Mouse (Mus musculus): ENCODE measurements at regions not wholly inside any gene's neighbourhood (a gene's known extent, or its start where the extent isn't known, plus 50 kb on each side); places are given as distances from the start of the nearest gene placed in this dataset.

DNA sequence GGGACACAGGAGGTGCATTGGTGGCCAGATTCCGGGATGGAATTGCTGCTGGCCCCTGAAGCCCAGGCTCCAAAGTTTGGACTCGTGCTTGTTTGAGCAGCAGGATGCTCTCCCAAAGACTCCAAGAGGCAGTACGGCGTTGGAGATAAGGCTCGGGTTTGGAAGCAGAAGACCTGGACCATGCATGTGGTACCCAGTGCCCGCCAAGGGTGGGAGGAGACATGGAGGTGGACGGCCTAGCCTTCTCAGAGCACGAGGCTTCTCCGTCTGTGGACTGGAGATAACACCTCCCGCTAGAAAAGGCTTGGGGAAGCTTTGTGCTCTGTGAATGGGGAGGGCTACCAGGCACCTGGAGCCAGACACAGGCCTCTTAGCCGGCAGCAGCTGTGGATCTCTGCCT lies 271.7 kb downstream of the Rps6kc1 start:
- no peak for DNase-seq (ENCODE audit: low read depth, low spot score)

DNA sequence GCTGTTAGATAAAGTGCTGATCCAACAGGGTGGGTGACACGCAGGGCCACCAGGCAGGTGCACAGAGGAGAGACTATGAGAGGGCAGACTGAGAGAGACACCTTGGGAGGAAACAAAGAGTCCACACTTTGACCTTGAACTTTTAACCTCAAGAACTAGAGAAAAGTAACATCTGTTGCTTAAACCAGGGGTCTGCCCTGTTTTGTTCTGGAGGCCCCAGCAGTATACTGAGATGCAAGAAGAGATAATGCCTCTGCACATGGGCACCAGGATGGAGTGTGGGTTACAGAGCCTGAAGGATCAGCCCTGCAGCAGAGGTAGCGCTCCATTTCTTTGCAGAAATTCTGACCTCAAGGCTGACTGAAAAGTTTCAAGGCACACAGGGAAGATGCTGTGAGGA lies 276.6 kb downstream of the Rps6kc1 start:
- DNase-seq (ENCODE audit: low read depth, low spot score): no peak

DNA sequence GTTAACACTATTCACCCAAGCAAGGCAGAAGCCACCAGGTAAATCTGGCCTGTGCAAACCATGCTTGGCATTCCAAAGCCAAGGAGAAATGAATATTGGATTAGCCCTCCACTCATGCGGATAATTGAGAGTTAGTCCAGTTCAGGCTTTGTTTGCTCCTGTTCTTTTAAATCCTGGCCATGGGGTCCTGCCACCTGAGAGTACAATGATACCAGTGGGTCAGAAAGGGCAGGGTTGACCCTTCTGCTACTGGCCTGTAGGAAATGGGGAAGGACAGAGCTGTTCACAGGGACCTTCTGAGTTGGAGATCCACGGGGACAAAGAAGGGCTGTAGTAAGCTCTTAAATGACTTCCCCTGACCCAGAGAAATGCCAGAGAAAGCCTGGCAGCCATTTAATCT lies 279.9 kb downstream of the Rps6kc1 start:
- DNase-seq (ENCODE audit: low read depth, low spot score): no peak

DNA sequence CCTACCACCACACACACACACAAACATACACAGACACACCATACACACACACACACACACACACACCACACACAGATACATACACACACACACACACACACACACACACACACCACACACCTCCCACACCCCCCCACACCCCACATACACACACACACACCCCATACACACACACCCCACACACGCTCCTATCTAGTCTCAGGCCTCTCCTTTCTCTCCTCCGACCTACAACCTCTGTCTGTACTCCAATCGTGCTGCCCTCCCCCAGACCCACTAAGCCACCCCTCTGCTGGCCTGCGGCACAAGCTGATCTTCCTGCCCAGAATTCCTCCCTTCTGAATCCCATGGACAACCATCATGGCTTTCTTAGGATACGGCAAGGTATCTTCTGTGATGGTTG lies 281.4 kb downstream of the Rps6kc1 start:
- no peak for DNase-seq (ENCODE audit: low read depth, low spot score)

DNA sequence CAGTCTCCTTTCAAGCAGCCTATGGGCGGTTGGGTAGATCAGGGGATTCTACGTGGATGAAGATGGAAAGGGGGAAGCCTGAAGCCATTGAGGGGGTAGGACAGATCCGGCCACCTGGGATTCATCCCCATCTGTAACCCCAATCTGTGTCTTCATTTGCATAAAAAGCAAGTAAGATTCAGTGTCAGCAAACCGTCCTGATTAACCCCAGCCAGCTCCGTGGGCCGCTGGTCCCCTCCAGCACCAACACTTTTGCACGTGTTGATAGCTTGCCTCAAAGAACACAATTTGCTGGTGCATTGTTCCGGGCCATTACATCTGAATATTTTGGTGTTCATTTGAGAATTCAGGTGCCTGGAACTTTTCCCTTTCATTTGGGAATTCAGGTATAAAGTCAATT lies 287.7 kb downstream of the Rps6kc1 start:
- no peak for DNase-seq (ENCODE audit: low read depth, low spot score)

DNA sequence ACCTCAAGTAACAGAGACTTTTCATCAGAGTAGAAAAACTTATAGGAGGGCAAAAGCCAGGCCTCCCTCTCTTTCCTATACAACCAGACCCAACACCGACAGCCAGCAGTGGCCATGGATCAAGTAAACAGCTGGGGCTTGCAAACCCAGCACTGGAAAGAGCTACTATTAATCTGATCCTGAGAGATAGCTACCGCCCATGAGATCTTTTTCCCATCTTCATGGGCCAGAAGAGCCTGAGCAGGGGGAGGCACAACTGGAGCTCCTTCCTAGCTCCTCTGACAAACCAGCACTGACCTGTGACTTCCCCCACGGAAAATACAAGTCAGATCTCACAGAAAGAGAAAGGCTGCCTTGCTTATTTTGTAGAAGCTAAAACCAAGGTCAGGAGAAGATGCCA lies 311.1 kb downstream of the Rps6kc1 start:
- no peak for DNase-seq (ENCODE audit: low read depth, low spot score)

DNA sequence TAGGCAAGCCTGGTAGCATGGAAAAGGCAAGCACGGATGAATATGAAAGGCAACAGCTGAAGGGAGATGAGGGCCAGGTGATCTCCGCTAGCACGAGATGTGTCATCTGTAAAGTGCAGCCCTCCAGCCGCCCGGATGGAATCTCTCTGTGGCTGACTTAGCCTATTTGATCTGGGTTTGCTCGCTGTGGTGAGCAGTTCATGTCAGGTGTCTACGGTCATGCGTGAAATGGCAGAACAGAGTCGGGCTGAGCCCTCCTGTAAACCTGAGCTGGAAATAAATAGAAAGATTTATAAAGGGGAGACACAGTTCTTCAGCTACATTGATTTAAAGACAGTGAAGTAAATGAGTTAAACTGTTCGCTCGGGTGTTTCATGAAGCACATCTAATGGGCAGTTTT lies 311.9 kb downstream of the Rps6kc1 start:
- no peak for DNase-seq (ENCODE audit: low read depth, low spot score)

DNA sequence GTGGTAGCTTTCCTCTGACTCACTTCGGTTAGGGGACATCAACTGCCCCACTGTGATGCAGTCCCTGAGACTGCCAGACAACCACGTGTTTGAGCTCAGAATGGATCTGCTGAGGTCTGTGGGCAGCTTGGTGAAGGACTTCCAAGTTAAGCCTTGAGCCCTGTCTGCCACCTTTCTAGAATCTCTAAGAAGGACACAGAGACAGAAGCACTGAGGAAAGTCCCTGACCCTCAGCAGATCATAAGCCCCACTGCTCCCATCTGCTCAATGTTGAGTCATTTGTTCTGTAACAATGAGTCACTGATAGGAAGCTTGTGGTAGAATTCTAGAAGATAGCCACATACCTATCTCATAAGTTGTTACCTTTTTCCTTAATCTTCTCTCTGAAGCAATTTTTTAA lies 315.4 kb downstream of the Rps6kc1 start:
- DNase-seq (ENCODE audit: low read depth, low spot score): peak; percentile 49

DNA sequence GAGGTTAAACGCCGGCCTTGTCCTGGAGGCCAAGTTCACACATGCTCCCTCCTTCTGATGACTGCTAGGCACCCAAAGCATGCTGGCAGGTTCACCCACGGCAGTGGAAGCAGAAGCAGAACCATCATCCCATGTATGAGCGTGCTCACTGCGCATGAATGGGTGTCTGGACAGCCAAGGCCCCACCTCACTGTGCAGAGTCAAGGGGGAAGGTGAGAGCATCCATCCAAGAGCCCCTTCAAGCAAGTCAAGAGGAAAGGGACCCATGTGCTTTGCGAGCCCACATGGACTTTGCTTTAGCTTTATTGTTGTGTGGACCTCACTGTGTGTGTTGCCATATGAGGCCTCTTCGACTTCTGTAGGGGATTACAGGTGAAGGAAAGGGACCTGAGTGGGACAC lies 319.9 kb downstream of the Rps6kc1 start:
- no peak for DNase-seq (ENCODE audit: low read depth, low spot score)

DNA sequence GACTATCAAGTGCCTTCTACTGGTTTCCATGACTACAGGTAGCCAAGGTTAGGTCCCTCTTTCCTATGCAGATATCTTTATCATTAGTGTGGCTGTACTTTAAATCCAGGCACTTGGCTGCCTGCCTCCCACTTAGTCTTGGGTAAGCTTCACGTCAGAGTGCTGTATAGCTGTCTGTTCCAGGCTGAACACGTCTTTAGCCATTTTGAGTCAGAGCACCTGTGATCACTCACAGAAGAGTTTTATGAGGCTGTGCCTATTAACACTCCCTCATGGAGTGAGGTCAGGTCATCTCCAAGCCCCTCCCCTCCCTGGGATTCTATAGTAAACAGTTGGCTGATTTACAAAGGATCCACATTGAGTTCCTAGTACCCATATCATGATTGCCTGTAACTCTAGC lies 322.0 kb downstream of the Rps6kc1 start:
- no peak for DNase-seq (ENCODE audit: low read depth, low spot score)

DNA sequence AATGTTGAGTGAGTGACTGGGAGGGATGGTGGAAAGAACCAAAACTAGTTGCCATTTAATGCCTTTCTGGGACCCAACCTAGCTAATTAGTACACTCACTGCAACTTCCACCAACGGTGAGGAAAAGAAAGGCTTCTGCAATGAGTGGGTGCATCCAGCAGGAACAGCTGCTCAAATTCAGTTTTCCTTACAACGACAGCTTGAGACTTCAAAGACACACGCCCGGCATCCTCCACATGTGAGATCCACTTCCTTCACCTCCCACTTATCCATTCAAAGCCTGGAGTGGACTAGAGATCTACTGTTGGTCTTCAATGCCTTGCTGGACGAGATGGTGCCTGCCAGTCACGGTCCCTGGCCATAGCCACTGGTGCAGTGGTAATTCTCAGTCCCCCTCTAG lies 328.3 kb downstream of the Rps6kc1 start:
- peak; percentile 77 for DNase-seq (ENCODE audit: low read depth, low spot score)

DNA sequence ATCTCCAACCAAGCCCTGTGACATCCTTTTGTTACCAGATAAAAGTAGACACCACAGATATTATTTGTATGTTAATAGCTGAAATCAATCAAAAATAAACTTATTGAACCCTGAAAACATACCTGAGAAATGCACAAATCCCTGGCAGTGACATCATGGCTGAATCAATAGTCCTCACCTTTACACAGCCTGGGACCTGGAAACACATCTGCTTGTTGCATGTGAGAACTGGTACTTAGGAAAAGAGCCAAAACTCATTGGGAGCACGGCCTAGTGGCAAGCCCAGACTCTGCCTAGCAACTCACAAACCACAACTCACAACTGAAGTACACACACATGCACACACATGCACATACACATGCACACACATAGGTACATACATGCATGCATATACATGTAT lies 330.9 kb downstream of the Rps6kc1 start:
- DNase-seq (ENCODE audit: low read depth, low spot score): no peak

DNA sequence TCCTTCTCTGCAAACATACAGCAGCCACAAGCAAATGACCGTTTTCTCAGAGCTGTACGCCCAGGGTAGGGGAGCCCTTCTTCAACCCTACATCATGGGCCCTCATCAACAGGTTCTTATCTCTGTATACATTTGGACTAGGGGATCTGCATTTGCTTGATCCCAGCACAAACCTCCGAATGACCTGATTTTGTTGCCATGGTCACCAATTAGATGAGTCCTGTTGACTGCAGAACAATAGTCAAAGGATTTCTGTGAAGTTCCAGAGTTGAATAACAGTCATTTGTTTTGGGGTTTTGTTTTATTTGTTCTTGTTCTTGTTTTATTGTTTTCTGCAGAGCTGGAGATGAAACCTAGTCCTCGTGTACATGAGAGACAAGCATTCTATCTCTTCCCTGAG lies 340.6 kb downstream of the Rps6kc1 start:
- DNase-seq (ENCODE audit: low read depth, low spot score): peak; percentile 48

DNA sequence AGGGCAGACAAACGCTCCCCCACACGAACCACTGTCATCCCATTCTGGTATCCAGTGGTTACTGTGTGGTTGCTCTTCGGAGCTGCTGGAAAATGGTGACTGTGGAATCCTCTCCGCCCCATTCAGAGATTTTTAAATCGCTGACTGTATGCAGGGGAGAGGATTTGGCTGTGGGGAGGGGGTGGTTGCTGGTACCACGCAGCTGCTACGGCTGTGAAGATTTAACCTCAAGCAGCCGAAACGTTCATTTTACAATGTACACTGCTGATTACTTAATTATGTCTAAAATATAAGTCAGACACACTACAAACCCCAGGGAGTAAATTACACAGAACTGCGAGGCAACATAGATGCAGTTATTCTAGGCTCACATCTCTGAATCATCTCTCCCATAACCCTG lies 341.0 kb downstream of the Rps6kc1 start:
- DNase-seq (ENCODE audit: low read depth, low spot score): peak; percentile 54

DNA sequence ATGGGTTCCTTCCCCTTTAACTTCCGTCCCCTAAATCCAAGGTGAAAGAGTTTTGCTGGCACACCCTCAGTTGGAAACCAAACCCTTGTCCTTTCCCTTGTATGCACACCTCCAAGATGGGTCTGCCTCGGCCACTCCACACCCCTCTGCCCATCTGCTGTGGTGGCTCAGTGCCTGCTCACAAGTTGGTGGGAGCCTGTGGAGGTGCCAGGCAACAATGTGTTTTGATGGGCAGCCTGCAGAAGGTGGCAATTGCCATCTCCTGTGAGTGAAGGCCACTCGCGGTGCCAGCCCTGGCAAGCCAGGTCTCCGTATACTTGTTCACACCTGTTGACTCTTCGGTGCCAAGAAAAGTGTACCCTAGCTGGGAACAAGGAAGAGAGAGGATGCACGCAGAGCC lies 344.8 kb downstream of the Rps6kc1 start:
- DNase-seq (ENCODE audit: low read depth, low spot score): peak; percentile 91

DNA sequence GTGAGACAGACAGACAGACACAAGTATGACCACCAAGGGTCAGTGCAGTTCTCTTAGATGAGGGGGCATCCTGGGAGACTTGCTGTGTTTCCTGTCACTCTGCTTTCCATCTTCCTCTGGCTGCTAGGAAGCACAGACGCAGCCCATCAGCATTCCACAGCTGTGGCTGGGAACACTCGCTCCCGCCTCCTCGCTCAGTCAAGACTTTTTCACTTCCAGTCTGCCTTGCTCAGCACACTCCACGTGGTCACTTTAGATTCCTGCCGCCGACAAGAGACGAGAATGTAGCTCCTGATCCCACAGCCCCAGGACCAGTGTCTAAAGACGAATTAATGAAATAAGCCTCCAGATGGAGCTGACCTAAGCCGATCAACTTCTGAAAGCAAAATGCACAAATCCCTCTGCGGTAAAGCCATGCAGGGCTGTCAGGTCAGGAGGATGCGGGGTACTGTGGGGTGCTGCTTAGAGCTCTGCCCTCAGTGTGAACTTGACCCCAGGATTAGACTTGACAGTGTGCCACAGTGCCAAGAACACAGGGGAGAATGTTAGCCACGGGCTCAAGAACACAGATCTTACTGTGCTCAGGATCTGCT lies 348.6 kb downstream of the Rps6kc1 start:
- no peak for DNase-seq (ENCODE audit: low read depth, low spot score)

DNA sequence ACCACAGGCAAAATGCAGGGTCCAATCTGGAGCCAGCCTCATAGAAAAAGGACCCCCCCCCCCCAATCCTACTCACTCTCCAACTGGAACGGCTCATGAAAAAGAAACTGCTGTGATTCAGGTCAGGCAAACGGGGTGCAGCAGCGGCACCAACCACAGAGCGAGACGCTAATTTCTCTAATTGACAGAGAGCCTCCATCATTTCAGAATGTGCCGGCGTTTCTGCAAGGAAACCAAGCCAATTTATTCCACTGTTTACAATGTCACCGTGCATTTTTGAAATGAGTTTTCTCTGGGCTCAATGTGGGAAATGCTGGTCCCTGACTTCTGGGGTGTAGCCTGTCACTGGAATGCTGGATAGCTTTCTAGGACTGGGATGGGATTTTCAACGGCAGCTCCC lies 351.5 kb downstream of the Rps6kc1 start:
- DNase-seq (ENCODE audit: low read depth, low spot score): no peak

DNA sequence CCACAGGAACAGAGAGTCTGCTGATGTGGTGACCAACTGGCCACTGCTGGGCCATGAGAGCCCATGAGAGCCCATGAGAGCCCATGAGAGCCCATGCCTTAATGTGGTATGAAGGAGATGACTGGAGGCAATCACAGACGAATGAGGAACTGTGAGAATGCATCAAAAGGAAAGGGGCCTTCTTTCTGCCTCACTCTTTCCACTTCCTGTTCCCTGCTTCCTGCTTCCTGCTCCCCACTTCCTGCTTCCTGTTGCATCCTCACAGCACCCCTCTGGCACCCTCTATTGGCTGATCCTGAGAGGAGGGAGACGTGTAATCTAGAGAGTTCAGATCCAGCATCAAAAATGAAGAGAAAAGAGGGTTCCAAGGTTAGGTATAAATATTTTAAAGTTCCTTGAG lies 369.7 kb downstream of the Rps6kc1 start:
- no peak for DNase-seq (ENCODE audit: low read depth, low spot score)

DNA sequence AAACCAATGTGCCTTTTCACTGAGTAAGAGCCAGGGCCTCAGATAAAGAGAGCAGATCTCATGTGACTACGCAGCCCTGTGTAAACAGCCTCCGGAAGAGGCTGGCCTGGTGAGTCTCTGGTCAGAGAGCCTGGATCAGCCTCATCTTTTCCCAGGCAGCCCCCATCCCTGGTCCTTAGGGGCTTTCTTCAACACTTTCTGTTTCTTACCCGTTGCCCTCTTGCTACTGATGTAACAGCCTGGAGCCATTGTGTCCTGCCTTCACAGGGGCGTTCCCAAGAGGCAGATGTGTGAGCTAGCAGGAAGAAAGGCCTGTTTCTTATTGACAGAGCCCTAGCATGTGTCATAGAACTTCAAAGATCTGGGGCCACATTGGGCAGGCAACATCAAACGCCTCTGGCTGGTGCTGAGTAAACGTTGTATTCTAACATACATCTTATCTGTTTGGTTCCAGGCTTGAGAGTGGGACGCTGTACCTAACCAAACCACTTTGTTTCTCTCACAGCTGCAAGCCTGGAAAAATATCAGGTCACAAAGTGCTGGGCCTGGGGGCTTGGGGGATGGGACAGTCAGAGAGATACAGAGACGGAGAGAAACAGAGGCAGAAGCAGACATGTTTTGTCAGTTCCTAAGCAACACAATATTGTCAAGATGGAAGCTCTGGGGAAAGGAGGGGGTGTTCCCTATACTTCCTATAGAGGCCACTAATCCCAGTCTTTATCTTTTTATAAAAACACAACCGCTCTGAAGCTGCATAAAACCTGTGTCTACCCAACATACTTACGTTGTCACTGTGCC lies 362.6 kb upstream of the Prox1 start:
- DNase-seq (ENCODE audit: low read depth, low spot score): no peak

DNA sequence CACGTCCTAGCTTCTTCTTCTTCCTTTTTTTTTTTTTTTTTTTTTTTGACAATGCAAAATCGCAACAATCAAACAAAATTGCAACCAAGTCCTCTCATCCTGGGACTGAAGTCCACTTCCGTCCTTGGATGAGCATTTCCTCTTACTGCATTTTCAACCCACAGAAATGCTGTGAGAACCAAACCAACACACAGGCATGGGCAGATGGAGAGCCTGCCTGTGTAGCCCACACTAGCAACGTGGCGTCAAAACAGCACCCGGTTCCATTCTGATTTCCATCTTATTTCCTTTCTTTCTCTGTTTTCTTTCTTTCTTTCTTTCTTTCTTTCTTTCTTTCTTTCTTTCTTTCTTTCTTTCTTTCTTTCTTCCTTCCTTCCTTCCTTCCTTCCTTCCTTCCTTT lies 360.7 kb upstream of the Prox1 start:
- peak; percentile 40 for DNase-seq (ENCODE audit: low read depth, low spot score)

DNA sequence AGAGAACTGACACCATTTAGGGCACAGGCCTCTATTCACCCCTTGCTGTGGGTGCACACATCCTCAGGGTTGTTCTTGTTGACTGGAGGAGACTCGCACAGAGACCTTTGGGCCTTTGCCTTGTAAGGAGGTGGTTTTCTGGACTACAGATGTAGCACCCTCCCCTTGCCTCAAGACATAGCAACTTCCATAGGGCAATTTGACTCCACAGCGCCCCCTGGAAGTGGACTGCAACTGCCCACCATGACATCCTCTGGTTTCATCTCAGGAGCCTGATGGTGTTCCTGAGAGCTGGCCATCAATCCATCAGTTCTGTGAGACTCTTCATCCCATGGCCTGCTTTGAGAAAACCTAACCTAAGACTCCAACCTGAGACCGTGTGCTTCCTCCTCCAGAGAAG lies 359.6 kb upstream of the Prox1 start:
- no peak for DNase-seq (ENCODE audit: low read depth, low spot score)

DNA sequence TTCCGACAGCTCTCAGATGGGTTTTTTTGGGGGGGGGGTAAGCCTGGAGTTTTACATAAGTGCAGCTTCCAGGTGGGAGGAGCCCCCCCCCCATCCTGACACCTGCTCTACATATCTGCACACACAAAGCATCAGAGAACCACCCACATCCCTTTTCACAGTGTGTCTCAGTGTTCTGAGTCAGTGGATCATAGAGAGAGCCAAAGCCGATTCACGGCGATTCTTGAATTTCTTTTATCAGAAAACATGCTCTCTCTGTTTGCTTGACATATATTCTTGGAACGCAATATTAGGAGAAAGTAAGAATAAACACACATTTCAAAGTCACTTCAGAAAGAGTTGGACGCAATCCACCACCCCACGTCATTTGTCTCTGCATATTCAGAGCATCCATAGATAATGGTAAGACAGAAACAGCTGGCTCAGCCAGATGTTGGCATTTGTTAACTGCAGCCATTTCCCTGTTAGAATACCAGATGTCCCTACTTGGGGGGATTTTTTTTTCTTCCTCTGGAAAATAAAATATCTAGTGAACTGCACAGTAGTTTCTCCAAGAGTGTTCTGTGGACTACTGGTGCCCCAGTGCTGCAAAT lies 357.1 kb upstream of the Prox1 start:
- peak; percentile 53 for DNase-seq (ENCODE audit: low read depth, low spot score)

DNA sequence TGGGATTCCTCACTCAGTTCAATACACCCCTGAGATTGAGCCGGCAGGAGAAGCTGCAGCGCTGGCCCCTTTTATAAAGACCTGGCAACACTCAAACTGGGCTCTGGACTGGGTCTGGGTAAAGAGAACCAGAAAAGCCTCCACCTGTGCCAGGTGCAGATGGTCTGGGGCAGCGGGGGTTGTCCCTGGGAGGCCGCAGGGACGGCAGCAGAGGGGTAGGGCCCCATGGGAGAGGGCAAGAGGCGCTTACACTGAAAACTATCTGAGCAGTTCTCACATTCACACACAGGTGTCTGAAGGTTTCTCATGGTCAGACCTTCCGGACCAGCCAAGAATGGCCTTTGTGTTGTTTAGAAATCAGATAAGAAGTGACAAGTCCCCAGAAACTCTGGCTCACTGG lies 356.1 kb upstream of the Prox1 start:
- DNase-seq (ENCODE audit: low read depth, low spot score): no peak
